Mouse (Mus musculus) limb, embryonic 14.5 days (tissue): ENCODE data around the gene Gm33543. TPM values are rescaled to one million over a fixed set of nuclear protein-coding genes. Genes with fewer than 3 reads are reported as not detected.

Source experiments
- ATAC-seq: fragments of 200-750 bp; cut with Nextera tagmentation; 2 replicates; pipeline ENCODE4 v1.8.0; 2017; ENCODE audit warnings: low read depth, moderate number of reproducible peaks, moderate TSS enrichment; ENCODE audit not compliant: low FRiP score
- DNase-seq: peaks from one replicate; pipeline ENCODE4 v3.0.0-alpha.2; 2015; ENCODE audit warnings: low spot score
- H3K27ac ChIP-seq: fragments of 300-500 bp; sonication (generic); replicated peaks from 2 replicates; pipeline ENCODE4 v1.5.1; 2014; ENCODE audit warnings: low read depth, mild to moderate bottlenecking, low read length, moderate library complexity, mixed read lengths
- H3K27me3 ChIP-seq: fragments of 300-500 bp; sonication (generic); 2 replicates; pipeline ENCODE4 v1.6.1; 2014; ENCODE audit warnings: low read length, mixed read lengths; ENCODE audit not compliant: control insufficient read depth, insufficient read depth
- H3K36me3 ChIP-seq: fragments of 300-500 bp; sonication (generic); 2 replicates; pipeline ENCODE4 v1.6.1; 2014; ENCODE audit warnings: mild to moderate bottlenecking, low read length, moderate library complexity, mixed read lengths; ENCODE audit not compliant: control insufficient read depth, insufficient read depth
- H3K4me1 ChIP-seq: fragments of 300-500 bp; sonication (generic); 2 replicates; pipeline ENCODE4 v1.6.1; 2014; ENCODE audit warnings: antibody characterized with exemption, low read length, mixed read lengths; ENCODE audit not compliant: control insufficient read depth, insufficient read depth
- H3K4me2 ChIP-seq: fragments of 300-500 bp; sonication (generic); replicated peaks from 2 replicates; pipeline ENCODE4 v1.6.1; 2014; ENCODE audit warnings: low read depth, mild to moderate bottlenecking, low read length, moderate library complexity; ENCODE audit not compliant: severe bottlenecking
- H3K4me3 ChIP-seq: fragments of 300-500 bp; sonication (generic); replicated peaks from 2 replicates; pipeline ENCODE4 v1.5.1; 2014; ENCODE audit warnings: low read length
- H3K9ac ChIP-seq: fragments of 300-500 bp; sonication (generic); 2 replicates; pipeline ENCODE4 v1.6.1; 2014; ENCODE audit warnings: mild to moderate bottlenecking, low read depth, low read length, moderate library complexity; ENCODE audit not compliant: severe bottlenecking
- H3K9me3 ChIP-seq: fragments of 300-500 bp; sonication (generic); 2 replicates; pipeline ENCODE4 v1.6.1; 2016; ENCODE audit warnings: low read length; ENCODE audit not compliant: control insufficient read depth
- POLR2A ChIP-seq: fragments of 200-500 bp; IDR thresholded peaks from 2 replicates; pipeline ENCODE4 v1.8.0; 2012; ENCODE audit warnings: inconsistent platforms, mild to moderate bottlenecking, moderate library complexity, borderline replicate concordance; ENCODE audit not compliant: insufficient read depth, insufficient read length; ENCODE audit errors: extremely low read depth
- whole genome bisulfite sequencing: fragments of 180-500 bp; shearing (Covaris S2); extraction: QIAGEN DNeasy Blood & Tissue Kit; methylation state at CpG from one replicate; pipeline ENCODE4 v1.1.7; 2014; 5-methylcytosine and 5-hydroxymethylcytosine counted together
- polyA plus RNA-seq, 2 experiments: library from polyadenylated mRNA; depleted of rRNA in 1 of 2; stranded (reverse) in 1 of 2; unstranded in 1 of 2; fragments of >200 nt; fragmentation: Nextera tagmentation in 1 of 2; extraction: Ambion mirVana in 1 of 2; gene quantifications; 2 replicates each; pipeline versions ENCODE4 v1.2.1 to v1.2.3; 2012 to 2014

Gene Gm33543
- polyA plus RNA-seq, 2 experiments, result not detected

- 91% methylated on average over 1 of the region's 1 CpGs for WGBS
- DNase-seq (no peak), ATAC-seq (no peak)
- no peaks in the 10 kb centered on the region for H3K9me3 ChIP-seq
- TF ChIP-seq POLR2A, result no peak
- no peak overlapping the region for H3K4me2 ChIP-seq
- H3K36me3 ChIP-seq, result no peaks in the 10 kb centered on the region
- H3K27ac ChIP-seq, result no peak overlapping the region
- no peak overlapping the region for H3K9ac ChIP-seq
- H3K4me1 ChIP-seq, result peaks cover 3% of the 10 kb centered on the region
- H3K27me3 ChIP-seq, result no peaks in the 10 kb centered on the region
- no peak overlapping the region for H3K4me3 ChIP-seq
Measured at GRCm38 (mm10) chr10:95777071-95777470, 65.7 kb downstream of the Gm33543 start.

- no peak for DNase-seq
- H3K27ac ChIP-seq, result no peak overlapping the region
- TF ChIP-seq POLR2A, result no peak
- 87% methylated on average over 7 of the region's 7 CpGs for WGBS
- no peak for ATAC-seq
- H3K36me3 ChIP-seq, result no peaks in the 10 kb centered on the region
- H3K9ac ChIP-seq, result no peak overlapping the region
- no peak overlapping the region for H3K4me3 ChIP-seq
- no peak overlapping the region for H3K4me2 ChIP-seq
- H3K27me3 ChIP-seq, result no peaks in the 10 kb centered on the region
- no peaks in the 10 kb centered on the region for H3K9me3 ChIP-seq
- H3K4me1 ChIP-seq, result peaks cover 3% of the 10 kb centered on the region
Measured at GRCm38 (mm10) chr10:95774856-95775255, 67.9 kb downstream of the Gm33543 start.

GRCm38 (mm10) chr10:95774001-95774628 lies 68.6 kb downstream of the Gm33543 start:
- peak; percentile 34 for DNase-seq
- Histone ChIP-seq H3K36me3 (no peaks in the 10 kb centered on the region), H3K27me3 (no peaks in the 10 kb centered on the region), H3K9ac (no peak overlapping the region), H3K4me1 (peaks cover 3% of the 10 kb centered on the region), H3K4me2 (0 out of 2 replicates have a peak overlapping the region, but pooled peaks have one; percentile 2), H3K27ac (no peak overlapping the region), H3K9me3 (no peaks in the 10 kb centered on the region), H3K4me3 (no peak overlapping the region)
- WGBS, result 28% methylated on average over 9 of the region's 9 CpGs
- ATAC-seq, result peak; percentile 68
- TF ChIP-seq POLR2A, result no peak

Other genes with a start within 250 kb of the Gm33543 start
- 0.31 TPM in 1 of 2 replicates, not detected in the other for gene Anapc15-ps, start 169.5 kb downstream of the Gm33543 start, polyA plus RNA-seq (2012; rRNA removed)
- not detected in 2 replicates for gene Anapc15-ps, start 169.5 kb downstream of the Gm33543 start, polyA plus RNA-seq (2014; fragmentation: Nextera tagmentation; extraction: Ambion mirVana)
- gene Eea1, start 97.7 kb upstream of the Gm33543 start, polyA plus RNA-seq (2012; rRNA removed), result 10.1 and 11.4 TPM in 2 replicates
- gene Eea1, start 97.7 kb upstream of the Gm33543 start, polyA plus RNA-seq (2014; fragmentation: Nextera tagmentation; extraction: Ambion mirVana), result 23.0 and 24.0 TPM in 2 replicates